Mouse (Mus musculus): ENCODE data around the gene Ddx3x. TPM values are rescaled to one million over a fixed set of nuclear protein-coding genes. Genes with fewer than 3 reads are reported as not detected.
"Not testable (repeated sequence)": the region's sequence is repeated elsewhere in the genome, so short reads cannot be mapped to it uniquely, and the experiment has no call there.

Gene Ddx3x
- total RNA-seq, 2 experiments from 2014 or later: 245 to 383 TPM

- ATAC-seq (replicated peaks; ENCODE audit: poor library complexity): no peak
Measured at GRCm38 (mm10) chrX:13280037-13280408, 747 bp upstream of the Ddx3x start.

GRCm38 (mm10) chrX:13281329-13282088, 739 bp downstream of the Ddx3x start:
- peak; percentile 18 for ATAC-seq (replicated peaks; ENCODE audit: poor library complexity)

- ATAC-seq (replicated peaks; ENCODE audit: poor library complexity): no peak
Measured at GRCm38 (mm10) chrX:13282089-13282850, 1.5 kb downstream of the Ddx3x start.

GRCm38 (mm10) chrX:13285772-13286171, 5.0 kb downstream of the Ddx3x start:
- ATAC-seq (replicated peaks; ENCODE audit: poor library complexity): 0 out of 2 replicates have a peak, but pooled peaks have one; percentile 4

- peak; percentile 54 for ATAC-seq (replicated peaks; ENCODE audit: poor library complexity)
Measured at GRCm38 (mm10) chrX:13294505-13295228, 13.9 kb downstream of the Ddx3x start.

- no peak for ATAC-seq (replicated peaks; ENCODE audit: poor library complexity)
Measured at GRCm38 (mm10) chrX:13295229-13295571, 14.4 kb downstream of the Ddx3x start.

GRCm38 (mm10) chrX:13296241-13296640, 15.5 kb downstream of the Ddx3x start:
- not testable (repeated sequence) for ATAC-seq (replicated peaks; ENCODE audit: poor library complexity)

DNA sequence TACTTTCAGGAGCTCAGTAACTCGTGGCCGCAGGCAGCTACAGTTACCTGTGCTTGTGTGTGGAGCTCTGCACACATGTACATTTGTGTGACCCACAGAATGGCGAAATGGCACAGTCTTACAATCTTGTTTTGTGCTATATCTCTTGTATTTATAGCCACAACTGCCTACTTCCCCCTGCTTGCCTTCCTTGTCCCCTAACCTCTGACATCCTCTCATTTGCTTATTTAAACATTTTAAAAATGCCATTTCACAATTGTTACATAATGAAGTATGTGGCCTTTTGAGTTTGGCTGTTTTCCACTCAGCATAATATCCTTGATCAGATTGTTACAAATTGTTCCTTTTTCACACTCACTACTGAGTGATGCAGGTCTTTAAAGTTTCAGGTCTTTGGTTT, 25.4 kb downstream of the Ddx3x start:
- peak; percentile 57 for ATAC-seq (replicated peaks; ENCODE audit: poor library complexity)

- ATAC-seq (replicated peaks; ENCODE audit: poor library complexity): peak; percentile 99
Measured at GRCm38 (mm10) chrX:13311396-13311795, 30.6 kb downstream of the Ddx3x start.

GRCm38 (mm10) chrX:13329611-13330010, 48.8 kb downstream of the Ddx3x start:
- no peak for ATAC-seq (replicated peaks; ENCODE audit: poor library complexity)

Other genes with a start within 250 kb of the Ddx3x start
- gene Usp9x, start 209.5 kb upstream of the Ddx3x start, total RNA-seq (2015): 133 and 134 TPM in 2 replicates
- 107 and 135 TPM in 2 replicates for gene Usp9x, start 209.5 kb upstream of the Ddx3x start, total RNA-seq (2017)
- gene Nyx, start 185.1 kb downstream of the Ddx3x start, total RNA-seq (2015): not detected in 2 replicates
- gene Nyx, start 185.1 kb downstream of the Ddx3x start, total RNA-seq (2017): not detected in 2 replicates

All from megakaryocyte progenitor cell, adult 5-6 weeks (primary cell).